Mouse (Mus musculus): Measurements from ENCODE around the gene Gm30191. TPM values are rescaled to one million over a fixed set of nuclear protein-coding genes. Genes with fewer than 3 reads are reported as not detected.

The Gm30191 gene
- polyA plus RNA-seq, 1 experiment from 2014 or later: not detected

DNA sequence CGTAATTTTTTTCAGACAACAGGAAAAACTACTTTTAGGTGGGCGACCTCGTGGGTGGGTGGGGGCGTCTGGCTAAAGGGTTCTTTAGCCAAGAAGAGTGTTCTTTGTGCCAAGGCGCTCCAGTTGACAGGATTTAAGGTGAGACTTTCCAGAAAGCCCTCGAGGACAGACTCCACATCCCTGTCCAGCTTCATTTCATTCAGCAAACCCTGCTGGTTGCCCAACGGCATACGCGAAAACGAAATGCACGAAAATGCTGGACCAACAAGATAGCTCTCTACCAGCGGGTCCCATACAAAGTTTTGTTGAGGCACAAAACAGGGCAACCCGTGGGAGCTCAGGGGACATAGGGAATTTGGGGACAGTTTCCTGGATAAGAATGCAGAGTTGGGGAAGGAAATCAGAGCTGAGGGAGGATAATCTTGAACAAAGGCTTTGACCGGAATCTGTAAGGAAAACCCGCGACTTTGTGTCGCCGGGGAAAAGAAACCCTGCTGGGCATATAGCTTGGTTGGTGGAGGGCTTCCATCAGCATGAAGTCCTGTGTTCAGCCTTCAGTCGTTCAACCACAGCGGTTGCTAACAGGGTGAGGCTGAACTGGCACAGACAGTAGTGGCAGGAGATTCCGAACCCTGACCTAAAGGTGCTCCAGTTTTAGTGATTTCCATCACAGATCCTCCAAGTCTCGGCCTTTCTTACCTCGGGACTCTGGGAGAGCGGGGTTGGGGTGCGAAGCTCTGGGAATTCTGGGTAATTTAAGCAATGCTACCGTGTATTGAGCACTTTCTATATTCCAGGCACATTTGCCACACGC lies 3.6 kb downstream of the Gm30191 start:
- peak overlapping the region; percentile 53 for H3K4me3 ChIP-seq (ENCODE audit: low read depth, low read length)
- no peaks in the 10 kb centered on the region for H3K36me3 ChIP-seq (ENCODE audit: control insufficient read depth, insufficient read depth, low read length)
- peak; percentile 55 for DNase-seq (ENCODE audit: low spot score)
- peak overlapping the region; percentile 89 for H3K4me2 ChIP-seq
- H3K9ac ChIP-seq (ENCODE audit: low read depth, low read length): peak overlapping the region; percentile 56
- no peak overlapping the region for H3K27ac ChIP-seq (ENCODE audit: low read depth, low read length)
- H3K9me3 ChIP-seq (ENCODE audit: control insufficient read depth, low read length): no peaks in the 10 kb centered on the region
- WGBS: 14% methylated on average over 27 of the region's 27 CpGs
- peaks cover 92% of the 10 kb centered on the region for H3K27me3 ChIP-seq (replicated peaks; ENCODE audit: control insufficient read depth, insufficient read depth, low read length)
- H3K4me1 ChIP-seq (replicated peaks; ENCODE audit: control insufficient read depth, insufficient read depth, low read length): peaks cover 43% of the 10 kb centered on the region
- ATAC-seq (replicated peaks; ENCODE audit: low FRiP score): no peak

DNA sequence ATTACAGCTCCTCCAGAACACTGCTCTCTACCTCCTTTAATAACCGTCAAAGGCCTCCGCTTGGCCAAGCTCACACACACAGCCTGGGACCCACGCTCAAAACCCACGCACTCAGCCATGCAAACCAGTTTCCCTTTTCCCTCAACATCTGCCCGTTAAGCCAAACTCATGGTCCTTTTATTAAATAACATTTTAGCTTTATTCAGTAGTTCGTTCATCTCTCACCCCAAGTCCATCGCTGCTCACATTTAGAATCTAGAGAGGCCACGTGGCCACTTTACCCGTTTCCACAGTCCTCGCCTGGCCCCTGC lies 4.2 kb downstream of the Gm30191 start:
- H3K4me1 ChIP-seq (replicated peaks; ENCODE audit: control insufficient read depth, insufficient read depth, low read length): peaks cover 42% of the 10 kb centered on the region
- peaks cover 92% of the 10 kb centered on the region for H3K27me3 ChIP-seq (replicated peaks; ENCODE audit: control insufficient read depth, insufficient read depth, low read length)
- ATAC-seq (replicated peaks; ENCODE audit: low FRiP score) (no peak), DNase-seq (ENCODE audit: low spot score) (no peak)
- no peaks in the 10 kb centered on the region for H3K36me3 ChIP-seq (ENCODE audit: control insufficient read depth, insufficient read depth, low read length)
- peak overlapping the region; percentile 53 for H3K4me3 ChIP-seq (ENCODE audit: low read depth, low read length)
- peak overlapping the region; percentile 57; the same call in 1 of the 2 replicates for H3K9ac ChIP-seq (ENCODE audit: low read depth, low read length)
- H3K9me3 ChIP-seq (ENCODE audit: control insufficient read depth, low read length): no peaks in the 10 kb centered on the region
- no peak overlapping the region for H3K27ac ChIP-seq (ENCODE audit: low read depth, low read length)
- H3K4me2 ChIP-seq: peak overlapping the region; percentile 89
- WGBS: 20% methylated on average over 10 of the region's 10 CpGs

DNA sequence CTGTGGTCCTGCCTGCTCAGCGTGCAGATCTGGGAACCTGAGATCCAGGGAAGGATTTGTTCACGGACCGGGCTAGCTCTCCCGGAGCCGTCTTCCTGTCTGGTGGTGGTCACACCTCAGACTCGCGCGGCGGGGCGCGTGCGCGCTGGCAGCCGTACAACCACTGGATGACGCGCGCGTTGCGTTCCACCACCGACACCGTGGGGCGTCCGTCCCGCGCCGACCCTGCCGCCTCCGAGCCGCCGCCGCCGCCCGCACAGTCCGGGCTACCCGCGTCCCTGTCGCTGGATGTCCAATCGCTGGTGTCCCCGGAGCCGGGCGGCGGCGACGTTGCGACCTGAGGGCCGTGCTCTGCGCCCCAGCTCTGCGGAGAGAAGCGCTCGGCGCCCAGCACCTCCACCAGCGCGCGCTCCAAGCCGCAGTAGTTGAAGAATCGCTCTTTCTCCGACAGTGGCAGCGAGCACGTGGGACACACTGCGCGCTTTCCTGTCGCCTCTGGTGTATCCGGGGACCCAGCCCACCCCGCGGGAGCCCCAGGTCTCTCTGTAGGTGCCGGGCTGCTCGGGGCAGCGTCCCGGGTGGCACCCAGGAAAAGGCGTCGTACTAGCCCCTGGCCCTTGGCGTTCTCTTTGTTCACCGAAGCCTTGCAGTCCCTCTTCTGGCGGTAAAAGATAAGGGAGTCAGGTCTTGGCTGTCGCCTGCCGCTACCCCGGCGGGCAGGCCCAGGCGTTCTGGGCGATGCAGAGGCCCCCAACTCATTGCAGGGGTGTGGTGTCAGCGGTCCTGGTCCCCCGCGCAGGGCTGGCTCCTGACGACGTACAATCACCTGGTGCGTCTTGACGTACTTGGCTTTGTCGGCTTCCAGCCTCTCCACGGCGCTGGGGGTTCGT lies 4.8 kb downstream of the Gm30191 start:
- H3K4me1 ChIP-seq (replicated peaks; ENCODE audit: control insufficient read depth, insufficient read depth, low read length): peaks cover 48% of the 10 kb centered on the region
- H3K9ac ChIP-seq (ENCODE audit: low read depth, low read length): peak overlapping the region; percentile 57
- peak overlapping the region; percentile 53 for H3K4me3 ChIP-seq (ENCODE audit: low read depth, low read length)
- peak overlapping the region; percentile 89 for H3K4me2 ChIP-seq
- H3K27ac ChIP-seq (ENCODE audit: low read depth, low read length): no peak overlapping the region; the same call in 1 of the 2 replicates
- H3K9me3 ChIP-seq (ENCODE audit: control insufficient read depth, low read length): no peaks in the 10 kb centered on the region
- WGBS: under 1% methylated on average over 88 of the region's 91 CpGs
- H3K36me3 ChIP-seq (ENCODE audit: control insufficient read depth, insufficient read depth, low read length): no peaks in the 10 kb centered on the region
- ATAC-seq (replicated peaks; ENCODE audit: low FRiP score) (peak; percentile 47; the same call in 1 of the 2 replicates), DNase-seq (ENCODE audit: low spot score) (peak; percentile 69)
- H3K27me3 ChIP-seq (replicated peaks; ENCODE audit: control insufficient read depth, insufficient read depth, low read length): peaks cover 87% of the 10 kb centered on the region

DNA sequence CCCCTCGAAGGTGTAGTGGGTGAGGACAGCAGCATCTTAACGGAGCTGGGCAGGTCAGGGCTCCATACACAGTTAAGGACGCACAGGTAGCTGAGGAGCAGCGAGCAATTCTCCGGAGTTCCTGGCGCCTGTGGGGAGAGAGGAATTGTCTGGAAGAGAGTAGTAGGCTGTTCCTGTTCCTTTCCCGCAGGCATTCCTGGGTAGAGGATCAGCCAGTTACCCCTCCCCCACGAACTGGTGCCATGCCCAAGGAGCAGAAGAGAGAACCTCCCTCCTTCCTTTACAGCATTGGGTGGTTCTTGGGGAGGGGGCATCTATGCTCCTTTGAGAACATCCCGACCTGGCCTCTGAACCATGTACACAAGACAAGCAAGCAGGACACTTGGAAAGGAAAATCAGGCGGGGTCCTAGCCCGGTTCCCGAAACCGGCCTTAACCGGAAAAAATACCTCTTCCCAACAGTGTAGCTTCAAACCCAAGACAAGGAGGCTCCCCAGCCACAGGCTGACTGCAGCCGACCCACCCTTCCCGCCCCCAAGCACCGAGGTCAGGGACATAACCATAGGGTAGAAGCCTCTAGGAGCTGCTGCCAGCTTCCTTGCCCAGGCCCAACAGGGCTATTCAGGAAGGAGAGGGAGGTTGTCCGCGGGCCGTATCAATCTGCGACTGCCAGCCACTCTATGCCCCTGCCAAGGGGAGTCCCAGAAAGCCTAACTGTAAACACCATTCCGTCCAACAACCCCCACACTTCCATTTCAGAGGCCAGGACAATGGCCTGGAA lies 5.6 kb downstream of the Gm30191 start:
- Histone ChIP-seq H3K4me3 (ENCODE audit: low read depth, low read length) (peak overlapping the region; percentile 53), H3K27me3 (replicated peaks; ENCODE audit: control insufficient read depth, insufficient read depth, low read length) (peaks cover 82% of the 10 kb centered on the region), H3K4me2 (peak overlapping the region; percentile 89), H3K27ac (ENCODE audit: low read depth, low read length) (no peak overlapping the region), H3K9ac (ENCODE audit: low read depth, low read length) (no peak overlapping the region), H3K36me3 (ENCODE audit: control insufficient read depth, insufficient read depth, low read length) (no peaks in the 10 kb centered on the region), H3K9me3 (ENCODE audit: control insufficient read depth, low read length) (no peaks in the 10 kb centered on the region), H3K4me1 (replicated peaks; ENCODE audit: control insufficient read depth, insufficient read depth, low read length) (peaks cover 51% of the 10 kb centered on the region)
- ATAC-seq (replicated peaks; ENCODE audit: low FRiP score) (no peak), DNase-seq (ENCODE audit: low spot score) (no peak)
- WGBS: 11% methylated on average over 22 of the region's 22 CpGs

DNA sequence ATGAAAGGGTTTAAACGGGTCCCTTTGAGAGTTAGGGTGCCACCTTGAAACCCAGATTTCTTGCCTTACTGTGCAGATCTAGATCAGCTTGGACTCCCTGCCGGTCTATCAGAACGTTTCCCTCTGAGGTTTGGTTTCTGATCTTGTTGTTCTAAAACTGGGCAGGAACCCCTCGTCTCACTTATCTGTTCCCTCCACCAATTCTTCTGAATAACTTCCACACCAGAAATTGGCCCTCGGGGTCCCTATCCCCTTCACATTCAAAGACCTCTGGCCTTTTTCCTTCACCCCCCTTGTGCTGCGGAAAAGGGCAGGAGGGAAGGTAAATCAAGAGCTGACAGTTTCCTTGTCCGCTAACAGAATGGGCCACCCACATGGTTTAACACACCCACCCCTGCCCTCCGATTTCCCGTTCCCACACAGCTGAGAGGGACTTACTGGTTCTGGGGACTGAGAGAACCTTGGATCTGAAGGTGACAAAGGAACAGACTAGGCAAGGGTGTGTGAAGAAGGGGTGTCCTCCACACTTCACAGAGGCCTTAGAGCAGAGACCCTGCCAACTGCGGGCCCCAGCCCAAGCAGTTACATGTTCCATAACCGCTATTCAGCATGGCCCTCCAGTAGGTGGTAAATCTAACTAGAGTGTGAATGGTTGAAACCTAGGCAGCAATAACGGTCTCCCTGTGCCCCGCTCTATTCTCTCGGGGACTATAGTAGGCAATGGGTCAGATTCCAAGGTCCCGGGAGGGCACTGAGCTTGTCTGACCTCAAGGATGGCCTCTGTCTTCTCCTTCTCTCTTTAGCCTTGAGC lies 6.4 kb downstream of the Gm30191 start:
- Histone ChIP-seq H3K9me3 (ENCODE audit: control insufficient read depth, low read length) (no peaks in the 10 kb centered on the region), H3K4me3 (ENCODE audit: low read depth, low read length) (peak overlapping the region; percentile 32), H3K4me1 (replicated peaks; ENCODE audit: control insufficient read depth, insufficient read depth, low read length) (peaks cover 51% of the 10 kb centered on the region), H3K27ac (ENCODE audit: low read depth, low read length) (no peak overlapping the region), H3K4me2 (peak overlapping the region; percentile 89), H3K27me3 (replicated peaks; ENCODE audit: control insufficient read depth, insufficient read depth, low read length) (peaks cover 74% of the 10 kb centered on the region), H3K36me3 (ENCODE audit: control insufficient read depth, insufficient read depth, low read length) (no peaks in the 10 kb centered on the region), H3K9ac (ENCODE audit: low read depth, low read length) (no peak overlapping the region)
- ATAC-seq (replicated peaks; ENCODE audit: low FRiP score) (no peak), DNase-seq (ENCODE audit: low spot score) (no peak)
- 10% methylated on average over 15 of the region's 15 CpGs for WGBS

DNA sequence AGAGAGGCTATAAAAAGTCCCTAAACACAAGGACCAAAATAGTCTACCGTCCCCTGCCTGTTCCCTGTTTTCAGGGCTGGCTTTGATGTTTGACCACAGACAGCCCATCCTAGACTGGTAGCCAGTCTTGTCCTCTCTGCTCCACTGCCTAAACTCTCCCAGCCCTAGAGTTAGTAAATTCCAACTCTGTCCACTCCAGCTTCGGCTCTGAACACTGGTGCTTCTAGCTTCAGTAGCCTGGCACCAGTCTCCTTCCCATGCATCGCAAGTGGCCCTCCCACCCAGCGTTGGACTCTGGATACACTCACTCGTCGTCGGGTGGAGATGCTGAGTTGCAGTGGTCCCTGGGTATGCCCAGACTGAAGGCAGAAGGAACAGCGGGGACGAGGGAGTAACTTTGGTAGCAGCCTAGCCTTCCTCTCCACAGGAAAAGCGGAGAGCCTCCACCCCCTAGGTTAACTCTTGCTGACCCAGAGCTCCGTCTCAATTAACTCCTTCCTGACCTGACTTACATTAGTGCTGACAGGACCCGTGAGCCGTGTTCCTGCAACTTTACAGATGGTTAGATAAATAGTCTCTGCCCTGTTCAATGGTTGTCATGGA lies 7.1 kb downstream of the Gm30191 start, which contains the start of gene Grrp1:
TSS of gene Grrp1 (minus strand) at position 385 of the 603 bp plus-strand sequence.
- Histone ChIP-seq H3K9ac (ENCODE audit: low read depth, low read length) (peak within 1 kb of the TSS; percentile 23; the same call in 1 of the 2 replicates), H3K36me3 (ENCODE audit: control insufficient read depth, insufficient read depth, low read length) (no peaks in the 10 kb centered on the region)
- no peak for ATAC-seq (replicated peaks; ENCODE audit: low FRiP score)

DNA sequence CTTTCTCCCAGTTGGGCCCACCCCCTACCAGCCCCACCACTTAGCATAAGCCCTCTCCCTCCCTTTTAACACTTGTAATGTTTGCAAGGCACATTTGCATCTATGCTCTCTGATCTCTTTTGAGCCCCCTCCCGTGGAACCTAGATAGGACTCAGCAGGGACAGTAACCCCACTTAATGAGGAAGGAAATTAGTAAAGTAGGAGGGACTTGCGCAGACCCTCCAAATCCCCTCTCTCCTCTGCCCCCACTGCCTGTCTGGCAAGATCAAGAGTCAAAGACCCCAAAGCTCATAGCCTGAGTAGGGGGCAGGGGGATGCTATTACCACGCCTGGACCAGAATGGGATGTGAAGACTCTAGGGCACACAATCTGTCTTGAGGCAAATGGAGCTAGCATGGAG lies 8.1 kb downstream of the Gm30191 start:
- WGBS: 34% methylated on average over 3 of the region's 3 CpGs
- DNase-seq (ENCODE audit: low spot score): no peak
- Histone ChIP-seq H3K4me3 (ENCODE audit: low read depth, low read length) (no peak overlapping the region), H3K9me3 (ENCODE audit: control insufficient read depth, low read length) (no peaks in the 10 kb centered on the region), H3K4me2 (no peak overlapping the region), H3K36me3 (ENCODE audit: control insufficient read depth, insufficient read depth, low read length) (no peaks in the 10 kb centered on the region), H3K9ac (ENCODE audit: low read depth, low read length) (no peak overlapping the region), H3K27ac (ENCODE audit: low read depth, low read length) (no peak overlapping the region), H3K27me3 (replicated peaks; ENCODE audit: control insufficient read depth, insufficient read depth, low read length) (peaks cover 58% of the 10 kb centered on the region), H3K4me1 (replicated peaks; ENCODE audit: control insufficient read depth, insufficient read depth, low read length) (peaks cover 46% of the 10 kb centered on the region)
- ATAC-seq (replicated peaks; ENCODE audit: low FRiP score): no peak

More for the DNA sequence above, 7.1 kb downstream of the Gm30191 start, which contains the start of gene Grrp1:
- H3K27ac ChIP-seq (ENCODE audit: low read depth, low read length): no peak within 1 kb of the TSS
- H3K9me3 ChIP-seq (ENCODE audit: control insufficient read depth, low read length): no peaks in the 10 kb centered on the region
- peak; percentile 63 for DNase-seq (ENCODE audit: low spot score)
- peaks cover 51% of the 10 kb centered on the region for H3K4me1 ChIP-seq (replicated peaks; ENCODE audit: control insufficient read depth, insufficient read depth, low read length)
- peaks cover 67% of the 10 kb centered on the region for H3K27me3 ChIP-seq (replicated peaks; ENCODE audit: control insufficient read depth, insufficient read depth, low read length)
- peak within 1 kb of the TSS; percentile 89 for H3K4me2 ChIP-seq
- peak within 1 kb of the TSS; percentile 32 for H3K4me3 ChIP-seq (ENCODE audit: low read depth, low read length)
- 2% methylated on average over 13 of the region's 13 CpGs for WGBS
